Mouse (Mus musculus) liver, adult 2 months (tissue): ENCODE measurements around the gene Fgfr2. TPM values are rescaled to one million over a fixed set of nuclear protein-coding genes. Genes with fewer than 3 reads are reported as not detected.

ENCODE experiments used
- DNase-seq: peaks from one replicate; pipeline ENCODE4 v3.0.0-alpha.2; 2011; ENCODE audit warnings: low read depth, low spot score; ENCODE audit errors: extremely low read depth
- H3K27ac ChIP-seq: fragments of 200-500 bp; replicated peaks from 2 replicates; pipeline ENCODE4 v1.5.1; 2012; ENCODE audit warnings: low read depth, mild to moderate bottlenecking, control low read depth, inconsistent platforms, low read length; ENCODE audit not compliant: insufficient read depth
- H3K27me3 ChIP-seq: fragments of 200-500 bp; 2 replicates; pipeline ENCODE4 v1.6.1; 2012; ENCODE audit warnings: mild to moderate bottlenecking, moderate library complexity, low read length, inconsistent platforms; ENCODE audit not compliant: control insufficient read depth, insufficient read depth
- H3K36me3 ChIP-seq: fragments of 200-500 bp; 2 replicates; pipeline ENCODE4 v1.6.1; 2012; ENCODE audit warnings: low read length, inconsistent platforms; ENCODE audit not compliant: control insufficient read depth, insufficient read depth
- H3K4me1 ChIP-seq: fragments of 200-500 bp; 2 replicates; pipeline ENCODE4 v1.6.1; 2011; ENCODE audit warnings: low read length; ENCODE audit not compliant: control insufficient read depth, insufficient read depth
- H3K4me3 ChIP-seq: fragments of 200-500 bp; 2 replicates; pipeline ENCODE4 v1.5.1; 2011; ENCODE audit warnings: low read depth, mild to moderate bottlenecking, control low read depth, low read length, moderate library complexity; ENCODE audit not compliant: insufficient read depth
- H3K79me2 ChIP-seq: fragments of 200-500 bp; 2 replicates; pipeline ENCODE4 v1.6.1; 2012; ENCODE audit warnings: inconsistent platforms, mild to moderate bottlenecking, low read length, moderate library complexity; ENCODE audit not compliant: control insufficient read depth, insufficient read depth
- H3K9ac ChIP-seq: fragments of 200-500 bp; 2 replicates; pipeline ENCODE4 v1.6.1; 2012; ENCODE audit warnings: low read depth, mild to moderate bottlenecking, control low read depth, inconsistent platforms, low read length
- CTCF ChIP-seq: fragments of 200-500 bp; IDR thresholded peaks from 2 replicates; pipeline ENCODE4 v1.5.1; 2011; ENCODE audit warnings: low read depth, low read length, control low read depth
- POLR2A ChIP-seq: fragments of 200-500 bp; IDR thresholded peaks from 2 replicates; pipeline ENCODE4 v1.6.1; 2011; ENCODE audit warnings: low read length, control low read depth; ENCODE audit not compliant: insufficient read depth; ENCODE audit errors: extremely low read depth
- WGBS: fragments of 180-500 bp; shearing (Covaris S2); methylation state at CpG from one replicate; pipeline ENCODE4 v1.1.7; 2018; 5-methylcytosine and 5-hydroxymethylcytosine counted together
- polyA plus RNA-seq: library from polyadenylated mRNA; depleted of rRNA; stranded (reverse); fragments of >200 nt; gene quantifications from 2 replicates; pipeline ENCODE4 v1.2.3, GENCODE M21; 2012
- total RNA-seq: library from RNA; depleted of rRNA; stranded (reverse); fragments of >200 nt; gene quantifications from 2 replicates; pipeline ENCODE4 v1.2.3, GENCODE M21; 2014

Fgfr2 gene
- total and polyA plus RNA-seq, 2 experiments: 16.7 to 35.2 TPM

- no peak overlapping the region for H3K9ac ChIP-seq
- no peak overlapping the region for H3K4me3 ChIP-seq
- TF ChIP-seq POLR2A: no peak
- TF ChIP-seq CTCF: no peak
- H3K79me2 ChIP-seq: no peaks in the 10 kb centered on the region
- no peaks in the 10 kb centered on the region for H3K4me1 ChIP-seq
- no peaks in the 10 kb centered on the region; the same call in 1 of the 2 replicates for H3K27me3 ChIP-seq
- WGBS: 69% methylated on average over 20 of the region's 20 CpGs
- H3K27ac ChIP-seq: no peak overlapping the region
- no peak for DNase-seq
- no peaks in the 10 kb centered on the region for H3K36me3 ChIP-seq
Observed at GRCm38 (mm10) chr7:131846066-131846905, 1276.9 kb downstream of the Fgfr2 start.

- WGBS: 58% methylated on average over 1 of the region's 1 CpGs
- Histone ChIP-seq H3K36me3 (no peaks in the 10 kb centered on the region), H3K27me3 (no peaks in the 10 kb centered on the region), H3K4me3 (no peak overlapping the region), H3K9ac (no peak overlapping the region), H3K79me2 (no peaks in the 10 kb centered on the region), H3K4me1 (no peaks in the 10 kb centered on the region), H3K27ac (no peak overlapping the region)
- no peak for TF ChIP-seq CTCF
- TF ChIP-seq POLR2A: no peak
- DNase-seq: no peak
Observed at GRCm38 (mm10) chr7:131830261-131830660, 1292.9 kb downstream of the Fgfr2 start.

GRCm38 (mm10) chr7:131826811-131827210, 1296.3 kb downstream of the Fgfr2 start:
- Histone ChIP-seq H3K79me2 (no peaks in the 10 kb centered on the region), H3K27me3 (no peaks in the 10 kb centered on the region), H3K27ac (no peak overlapping the region), H3K36me3 (no peaks in the 10 kb centered on the region), H3K9ac (no peak overlapping the region), H3K4me3 (no peak overlapping the region), H3K4me1 (no peaks in the 10 kb centered on the region)
- TF ChIP-seq CTCF (no peak), POLR2A (no peak)
- 79% methylated on average over 5 of the region's 5 CpGs for WGBS
- no peak for DNase-seq

GRCm38 (mm10) chr7:131817976-131818375, 1305.2 kb downstream of the Fgfr2 start:
- no peak overlapping the region for H3K9ac ChIP-seq
- 77% methylated on average over 6 of the region's 6 CpGs for WGBS
- H3K27ac ChIP-seq: no peak overlapping the region
- no peak overlapping the region for H3K4me3 ChIP-seq
- H3K36me3 ChIP-seq: no peaks in the 10 kb centered on the region
- no peak for DNase-seq
- no peaks in the 10 kb centered on the region for H3K4me1 ChIP-seq
- TF ChIP-seq CTCF (no peak), POLR2A (no peak)
- no peaks in the 10 kb centered on the region for H3K79me2 ChIP-seq
- no peaks in the 10 kb centered on the region for H3K27me3 ChIP-seq

- Histone ChIP-seq H3K27ac (no peak overlapping the region), H3K27me3 (no peaks in the 10 kb centered on the region), H3K4me1 (no peaks in the 10 kb centered on the region), H3K9ac (no peak overlapping the region), H3K4me3 (no peak overlapping the region), H3K36me3 (no peaks in the 10 kb centered on the region), H3K79me2 (no peaks in the 10 kb centered on the region)
- no peak for DNase-seq
- TF ChIP-seq CTCF: no peak
- TF ChIP-seq POLR2A: no peak
- WGBS: 56% methylated on average over 2 of the region's 2 CpGs
Observed at GRCm38 (mm10) chr7:131816641-131817040, 1306.5 kb downstream of the Fgfr2 start.

GRCm38 (mm10) chr7:131812116-131812515, 1311.0 kb downstream of the Fgfr2 start:
- H3K79me2 ChIP-seq: no peaks in the 10 kb centered on the region
- H3K4me3 ChIP-seq: no peak overlapping the region
- H3K27ac ChIP-seq: no peak overlapping the region
- WGBS: 77% methylated on average over 6 of the region's 6 CpGs
- H3K36me3 ChIP-seq: no peaks in the 10 kb centered on the region
- DNase-seq: no peak
- H3K27me3 ChIP-seq: no peaks in the 10 kb centered on the region
- no peaks in the 10 kb centered on the region for H3K4me1 ChIP-seq
- H3K9ac ChIP-seq: no peak overlapping the region
- TF ChIP-seq CTCF (no peak), POLR2A (no peak)
